Mouse (Mus musculus) liver (tissue): ENCODE measurements around the gene Bmx.

Experiments
- DNase-seq: peaks from one replicate; pipeline ENCODE4 v3.0.0-alpha.2; 2020; ENCODE audit warnings: mixed read lengths

The Bmx gene

GRCm38 (mm10) chrX:164173880-164174279, 84.1 kb downstream of the Bmx start:
- no peak for DNase-seq

- DNase-seq: no peak
These were observed 87.0 kb downstream of the Bmx start for GRCm38 (mm10) chrX:164171034-164171433.

GRCm38 (mm10) chrX:164164681-164165080, 93.3 kb downstream of the Bmx start:
- DNase-seq: no peak

- no peak for DNase-seq
These were observed 103.4 kb downstream of the Bmx start for GRCm38 (mm10) chrX:164154594-164154993.

- no peak for DNase-seq
These were observed 104.4 kb downstream of the Bmx start for GRCm38 (mm10) chrX:164153606-164154005.

GRCm38 (mm10) chrX:164152703-164153102, 105.3 kb downstream of the Bmx start:
- no peak for DNase-seq

GRCm38 (mm10) chrX:164145463-164146250, 112.3 kb downstream of the Bmx start:
- peak; percentile 3 for DNase-seq
